Mouse (Mus musculus) adrenal gland, postnatal 4 days (tissue): ENCODE results near the gene Svopl. TPM values are rescaled to one million over a fixed set of nuclear protein-coding genes. Genes with fewer than 3 reads are reported as not detected.

Source experiments
- DNase-seq, 2 experiments: peaks; one replicate each; pipeline ENCODE4 v3.0.0; 2021 to 2022; ENCODE audit warnings: low spot score in 2 of 2, mixed read lengths in 2 of 2
- long read RNA-seq, 2 experiments: library from polyadenylated mRNA; stranded (forward); transcript quantifications; one replicate each; pipeline ENCODE4 v2.0.0; 2021
- total RNA-seq, 2 experiments: library from RNA; stranded (reverse); gene quantifications; 2 replicates each; pipeline ENCODE4 v1.2.3; 2021

The Svopl gene
- 1 to 10 TPM; 3.3 to 4.6 TPM for total RNA-seq
- long read RNA-seq, experiment 1 = 0 reads
- long read RNA-seq, experiment 2, partial matches to known transcripts = 3 of 3 reads
- long read RNA-seq, experiment 2, other reads (novel, unspliced or antisense) = 0 of 3 reads

DNA sequence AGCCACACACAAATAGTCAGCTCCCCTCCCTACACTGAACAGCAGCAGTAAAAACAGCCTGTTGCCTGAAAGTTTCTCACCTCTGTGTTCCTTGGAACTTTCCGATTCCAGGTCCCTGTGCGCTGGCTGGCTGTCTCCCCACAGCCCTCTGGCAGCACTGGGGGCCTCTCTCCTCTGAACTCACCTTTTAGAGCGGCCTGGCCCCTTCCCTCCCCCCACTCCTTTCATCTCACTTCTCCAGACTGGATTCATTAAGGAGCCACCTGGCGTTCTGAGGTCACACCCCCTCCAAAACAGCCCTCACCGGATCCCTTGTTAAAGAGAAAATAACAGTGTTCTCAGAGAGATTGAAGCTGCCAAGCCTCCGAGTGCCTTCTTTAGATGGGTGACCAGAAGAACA lies at the start of gene Svopl:
Gene Svopl, minus strand, starts transcription at position 159 of the 400 bp plus-strand sequence.
- no peak for DNase-seq

DNA sequence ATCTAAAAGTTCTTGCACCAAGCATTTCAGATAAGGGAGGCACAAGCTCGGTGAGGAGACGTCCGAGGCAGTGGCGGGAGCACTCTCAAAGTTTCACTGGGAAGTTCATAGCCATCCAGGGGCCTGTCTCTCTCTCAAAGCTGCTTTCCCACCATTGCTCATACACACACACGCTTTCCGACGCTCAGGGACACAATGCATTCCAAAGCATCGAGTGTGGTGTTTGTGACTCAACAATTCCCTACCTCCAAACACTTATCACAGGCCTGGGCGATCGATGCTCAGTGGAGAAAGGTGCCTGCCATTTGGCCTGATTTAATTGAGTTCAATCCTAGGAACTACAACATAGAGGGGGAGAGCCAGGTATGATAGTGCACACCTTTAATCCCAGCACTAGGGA lies 47.9 kb upstream of the Svopl start:
- DNase-seq = no peak

DNA sequence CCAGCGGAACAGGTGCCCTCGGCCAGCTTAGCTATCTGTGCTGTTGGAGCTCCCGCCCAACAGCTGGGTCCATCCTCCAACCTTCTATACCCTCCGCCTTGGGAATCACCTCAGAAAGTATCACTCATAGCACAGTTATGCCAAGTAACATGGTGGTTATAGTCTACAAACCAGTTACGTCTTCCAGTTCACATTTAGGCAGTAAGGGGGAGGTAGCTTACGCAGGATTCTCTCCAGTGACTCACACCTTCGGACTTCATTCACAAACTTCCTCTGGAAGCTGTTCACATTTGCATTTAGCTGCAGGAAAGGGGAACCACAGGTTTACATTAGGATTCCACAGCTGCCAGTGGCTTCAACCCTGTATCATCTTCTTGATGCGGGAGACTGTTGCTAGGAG lies 45.7 kb upstream of the Svopl start:
- no peak for DNase-seq

DNA sequence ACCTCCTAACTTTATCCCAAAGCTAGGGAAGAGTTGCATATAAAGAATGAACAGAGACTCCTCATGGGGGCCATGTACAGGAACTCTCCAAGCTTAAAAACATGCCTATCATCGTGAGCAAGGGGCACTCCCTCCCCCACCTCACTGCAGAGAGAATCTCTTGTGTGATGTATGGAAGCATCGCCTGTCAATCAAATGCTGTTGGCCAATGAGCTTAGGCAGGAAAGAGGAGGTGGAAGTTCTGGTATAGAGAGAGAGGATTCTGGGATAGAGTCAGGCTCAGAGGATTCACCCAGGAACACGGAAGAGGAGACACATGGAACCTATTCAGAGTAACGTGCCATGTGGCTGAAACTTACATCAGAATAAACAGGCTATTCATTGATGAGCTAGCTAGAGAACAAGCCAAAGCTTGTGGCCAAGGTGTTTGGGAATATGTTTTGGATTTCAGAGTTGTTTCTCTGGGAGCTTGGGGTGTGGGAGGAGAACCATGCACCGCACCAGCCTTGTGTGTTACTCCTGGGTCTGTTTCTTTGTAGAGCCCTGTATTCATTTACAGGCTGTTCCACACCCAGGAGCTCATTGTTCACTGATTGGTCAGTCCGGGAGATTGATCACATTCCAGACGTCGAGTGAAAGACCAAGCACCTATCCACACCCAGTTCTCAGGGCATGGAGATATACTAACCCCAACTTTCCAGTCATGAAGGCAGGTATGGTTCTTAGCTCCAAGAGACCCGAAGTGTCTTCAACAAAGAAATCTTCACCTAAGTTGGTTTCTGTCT lies 40.6 kb upstream of the Svopl start:
- DNase-seq = no peak

DNA sequence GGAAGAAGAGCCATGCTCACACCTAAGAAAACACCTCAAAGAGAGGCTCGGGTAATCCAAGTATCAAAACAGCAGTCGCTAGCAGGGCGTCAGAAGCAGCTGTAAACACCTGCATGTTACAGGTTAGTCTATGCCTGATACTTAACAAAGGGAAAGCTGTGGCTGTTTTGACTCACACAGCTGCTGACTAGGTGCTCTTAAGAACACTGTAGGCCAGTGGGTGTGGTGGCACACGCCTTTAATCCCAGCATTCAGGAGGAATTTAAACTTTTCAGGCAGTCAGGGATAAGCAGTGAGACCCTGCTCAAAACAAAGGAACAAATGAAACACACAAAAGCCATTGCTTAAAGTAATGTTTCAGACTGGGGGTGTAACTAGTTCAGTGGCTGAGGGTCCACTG lies 36.4 kb upstream of the Svopl start:
- no peak for DNase-seq

DNA sequence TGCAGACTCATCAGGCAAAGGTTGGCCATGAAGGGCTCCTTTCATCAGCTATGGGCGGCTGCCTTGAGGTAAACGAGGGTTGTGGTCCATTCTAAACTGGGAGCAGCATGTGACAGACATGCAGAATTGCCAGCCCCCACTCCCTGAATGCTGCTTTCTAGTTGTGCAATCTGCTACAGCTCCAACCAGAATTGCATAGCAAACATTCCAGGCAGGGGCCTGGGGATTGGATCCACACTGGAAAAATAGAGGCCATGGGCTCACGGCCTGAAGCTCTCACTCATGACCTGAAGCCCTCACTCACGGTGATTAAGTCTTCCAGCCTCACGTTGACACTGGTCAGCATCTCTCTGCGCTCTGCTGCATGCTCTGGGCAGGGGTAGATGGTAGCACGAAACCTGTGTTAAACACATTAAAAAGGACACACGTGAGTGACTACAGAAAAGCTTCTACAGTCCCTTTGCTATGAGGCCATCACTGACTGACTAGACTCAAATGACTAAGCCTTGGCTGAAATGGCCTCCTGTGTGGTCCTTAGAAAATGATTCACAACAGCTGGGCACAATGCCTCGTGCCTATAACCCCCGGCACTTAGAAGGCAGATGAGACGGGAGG lies 35.0 kb upstream of the Svopl start:
- DNase-seq = no peak

DNA sequence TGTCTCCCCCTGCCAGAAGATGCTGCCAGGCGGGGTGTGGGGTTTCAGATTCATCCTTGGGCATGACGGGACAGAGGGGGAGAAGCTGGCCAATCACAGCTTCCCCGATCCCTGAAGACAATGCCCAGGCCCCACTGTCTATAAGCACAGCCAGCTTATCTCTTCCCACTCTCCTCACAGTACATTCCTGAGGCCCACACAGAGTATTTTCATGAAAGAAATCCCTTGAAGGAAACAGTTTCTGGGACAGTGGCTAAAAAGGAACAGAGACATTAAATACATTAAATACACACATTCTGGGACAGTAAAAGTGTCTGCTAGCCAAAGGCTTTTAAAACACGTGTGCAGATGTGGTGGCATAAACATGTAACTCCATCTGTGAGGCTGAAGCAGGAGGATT lies 33.6 kb upstream of the Svopl start:
- no peak for DNase-seq

DNA sequence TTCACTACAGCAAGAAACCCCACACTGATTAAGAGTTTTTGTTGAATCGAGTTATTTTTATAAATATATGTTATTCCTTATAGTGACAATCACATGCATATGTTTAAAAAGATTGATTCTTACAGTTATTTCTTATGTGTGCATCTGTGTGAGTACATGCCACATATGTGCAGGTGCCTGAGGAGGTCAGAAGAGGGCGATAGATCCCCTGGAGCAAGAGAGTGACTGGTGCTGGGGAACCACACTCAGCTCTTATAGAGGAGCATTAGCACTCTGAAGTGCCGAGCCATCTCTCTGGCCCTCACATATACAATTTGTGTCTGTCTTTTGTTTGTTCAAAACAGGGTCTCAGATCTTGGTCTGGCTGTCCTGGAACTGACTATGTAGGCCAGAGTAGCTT lies 26.8 kb upstream of the Svopl start:
- DNase-seq = no peak

DNA sequence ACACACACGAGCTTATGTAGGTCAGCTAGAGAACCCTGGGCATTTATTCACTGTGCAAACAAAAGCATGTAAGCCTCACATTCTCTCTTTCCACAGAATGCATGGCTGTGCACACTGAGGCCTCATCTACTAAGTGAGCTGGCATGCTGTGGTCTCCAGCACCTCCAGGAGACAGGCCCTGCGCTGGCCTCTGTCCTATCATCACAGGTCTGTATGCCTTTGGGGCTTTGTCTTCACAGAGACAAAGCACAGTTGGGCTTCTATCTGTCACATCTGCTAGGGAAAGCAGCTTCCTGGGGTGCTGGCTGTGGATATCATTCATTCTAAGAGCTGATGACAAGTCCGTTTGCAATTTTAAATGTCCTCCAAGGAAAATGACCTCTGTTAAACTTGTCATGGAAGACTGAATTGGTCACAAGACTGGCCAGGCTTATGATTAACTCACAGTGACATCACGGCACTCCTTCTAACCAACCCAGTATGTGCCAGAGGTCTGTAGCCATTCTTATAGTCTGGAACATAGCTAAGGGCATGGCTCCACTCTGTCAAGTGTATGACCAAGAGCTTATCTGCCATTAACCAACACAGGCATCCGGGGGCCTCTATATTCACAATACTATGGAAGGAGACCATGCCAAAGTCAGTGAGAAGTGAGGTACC lies 25.5 kb upstream of the Svopl start:
- no peak for DNase-seq

DNA sequence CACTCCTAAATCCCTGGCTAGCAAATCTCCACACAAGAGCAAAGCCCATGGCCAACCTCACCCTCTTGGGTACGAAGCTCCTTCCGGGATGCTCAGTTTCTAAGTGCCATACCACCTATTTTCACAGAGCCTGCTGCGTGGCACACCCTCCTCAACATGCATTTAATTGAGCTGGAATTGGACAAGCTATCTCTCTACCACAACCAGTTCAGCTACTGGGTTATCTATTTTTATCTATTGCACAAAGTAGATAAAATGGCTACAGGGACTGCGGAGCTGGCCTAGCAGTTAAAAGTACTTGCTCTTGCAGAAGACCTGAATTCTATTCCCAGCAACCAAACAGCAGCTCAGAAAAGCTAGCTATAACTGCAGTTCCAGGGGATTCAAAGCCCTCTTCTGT lies 24.5 kb upstream of the Svopl start:
- no peak for DNase-seq

DNA sequence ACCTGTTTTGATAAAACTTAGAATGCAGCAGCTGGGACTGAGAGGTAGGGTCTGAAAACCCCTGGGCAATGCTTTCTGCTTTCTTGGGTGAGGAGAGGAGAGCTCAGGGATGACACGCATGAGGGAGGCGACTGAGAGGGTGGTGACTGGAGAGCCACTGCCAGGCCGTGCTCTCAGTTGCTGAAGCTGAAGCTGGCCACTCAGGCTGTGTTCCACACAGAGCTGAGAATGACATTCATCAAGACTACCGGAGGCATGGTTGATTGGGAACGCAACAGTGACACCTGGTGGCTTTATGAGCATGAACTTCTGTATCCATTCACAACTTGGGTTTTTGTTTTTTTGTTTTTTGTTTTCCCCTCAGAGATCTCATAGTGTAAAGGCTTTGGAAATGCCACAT lies 19.4 kb upstream of the Svopl start:
- DNase-seq = peak in 1 of 2 experiments; percentile 24

DNA sequence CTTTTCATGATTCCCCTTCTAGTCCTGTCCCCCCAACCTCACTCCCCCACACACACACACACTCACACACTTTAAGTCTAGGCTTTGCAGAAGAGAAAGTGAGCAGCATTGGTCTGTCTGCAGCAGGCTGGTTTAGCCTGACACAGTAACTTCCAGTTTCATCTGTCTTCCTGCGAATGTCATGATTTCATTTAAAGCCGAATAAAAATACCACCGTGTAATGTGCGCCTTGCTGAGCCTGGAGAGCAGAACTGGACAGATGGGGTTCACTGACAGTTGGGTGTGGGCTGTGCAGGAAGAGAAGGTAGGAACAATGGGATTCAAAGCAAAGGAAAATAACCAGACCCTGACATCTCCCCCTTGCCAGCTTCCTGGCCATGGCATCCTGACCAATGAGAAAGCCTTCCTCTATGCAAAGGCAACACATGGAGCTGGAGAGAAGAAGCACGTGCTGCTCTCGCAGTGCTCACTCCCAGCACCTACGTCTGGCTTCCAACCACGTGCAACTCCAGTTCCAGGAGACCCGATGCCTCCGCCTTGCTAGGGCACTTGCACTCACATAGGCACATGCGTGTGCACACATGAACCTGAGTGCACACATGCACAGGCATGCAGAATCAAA lies 18.8 kb upstream of the Svopl start:
- DNase-seq = no peak

DNA sequence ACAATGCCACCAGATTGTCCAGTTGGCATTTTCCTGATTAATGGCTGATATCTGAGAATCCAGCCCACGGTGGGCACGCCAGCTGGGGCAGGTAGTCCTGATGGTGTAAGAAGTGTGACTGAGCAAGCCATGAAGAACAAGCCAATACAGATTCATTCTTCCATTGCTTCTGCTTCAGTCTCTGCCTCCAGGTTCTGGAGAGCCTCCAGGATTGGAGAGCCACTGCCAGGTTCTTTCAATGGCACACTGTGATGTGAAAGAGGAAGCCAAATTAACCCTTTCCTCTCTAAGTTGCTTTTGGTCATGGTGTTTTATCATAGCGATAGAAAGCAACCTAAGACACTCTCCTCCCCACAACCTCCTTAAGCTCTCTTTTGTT lies 18.3 kb upstream of the Svopl start:
- no peak for DNase-seq

DNA sequence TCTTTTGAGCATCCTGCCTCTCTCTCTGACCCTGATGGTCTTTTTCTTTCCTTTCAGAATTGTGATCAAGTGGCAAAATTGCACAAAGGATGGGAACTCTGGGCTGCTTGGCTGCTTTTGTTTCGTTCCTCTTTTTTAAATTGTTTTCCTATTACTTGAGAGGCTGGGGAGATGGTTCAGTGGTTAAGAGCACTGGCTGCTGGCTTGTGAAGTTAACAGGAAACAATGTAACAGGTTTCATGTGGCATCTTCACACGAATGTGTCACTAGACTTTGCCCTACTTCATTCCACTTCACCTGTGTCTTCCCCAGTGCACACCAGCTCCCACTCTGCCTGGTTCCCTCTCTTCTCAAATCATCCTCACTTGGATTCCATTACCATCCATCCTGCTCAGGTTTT lies 17.8 kb upstream of the Svopl start:
- DNase-seq = no peak

DNA sequence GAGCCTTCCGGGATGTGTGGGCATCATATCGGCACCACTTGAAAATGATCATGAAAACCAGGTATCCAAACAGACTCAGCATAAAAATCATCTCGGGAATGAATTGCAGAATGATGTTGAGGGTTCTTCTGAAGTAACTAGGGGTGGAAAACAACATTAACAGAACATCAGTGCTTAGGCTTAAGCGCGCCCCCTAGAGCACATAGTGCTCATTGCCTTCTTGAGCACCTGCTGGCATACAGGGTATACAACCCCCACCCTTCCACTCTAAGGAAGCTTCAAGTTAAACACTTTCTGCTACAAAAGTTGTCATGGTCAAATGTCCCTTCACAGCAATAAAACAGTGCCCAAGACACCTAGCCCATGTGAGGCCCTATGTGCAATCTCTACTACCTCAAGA lies 12.0 kb upstream of the Svopl start:
- no peak for DNase-seq

DNA sequence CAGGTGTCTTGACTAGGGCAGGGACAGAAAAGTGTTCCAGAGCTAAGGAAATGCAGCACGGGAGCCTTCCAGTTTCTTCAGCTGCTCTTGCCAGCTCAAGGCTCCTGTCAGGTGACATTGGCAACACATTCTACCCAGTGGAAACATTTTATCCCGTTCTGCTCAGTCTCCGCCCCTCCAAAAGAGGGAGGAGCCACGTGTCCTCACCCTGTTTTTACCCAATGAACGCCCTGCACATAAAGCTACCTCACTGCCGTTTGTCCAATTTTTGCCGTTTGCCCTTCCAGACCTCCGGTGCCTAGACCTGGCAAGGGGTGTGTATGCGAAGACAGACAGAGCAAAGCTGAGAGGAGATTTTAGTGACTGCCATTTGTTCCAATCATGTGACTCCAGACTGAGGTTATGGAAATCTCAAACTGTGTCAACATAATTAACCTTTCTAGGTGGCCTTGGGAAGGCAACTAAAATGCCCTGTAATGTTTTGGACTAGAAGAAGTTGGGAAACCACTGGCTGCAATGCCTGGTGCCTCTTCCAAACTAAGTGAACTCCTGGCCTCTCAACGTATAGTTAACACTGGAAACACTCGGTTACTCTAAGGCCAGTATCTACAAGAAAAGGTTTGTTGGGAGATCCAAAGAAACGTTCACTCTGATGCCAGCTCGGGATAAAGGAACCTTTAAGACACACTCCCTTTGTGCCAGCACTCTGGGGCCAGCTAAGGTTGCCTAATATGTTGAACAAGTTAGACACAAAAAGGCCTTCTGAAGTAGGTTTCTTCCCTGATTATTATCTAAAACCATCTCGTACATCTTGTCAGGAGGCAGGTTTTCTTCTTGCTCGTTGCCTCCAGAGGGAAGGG lies 8.9 kb upstream of the Svopl start:
- no peak for DNase-seq

DNA sequence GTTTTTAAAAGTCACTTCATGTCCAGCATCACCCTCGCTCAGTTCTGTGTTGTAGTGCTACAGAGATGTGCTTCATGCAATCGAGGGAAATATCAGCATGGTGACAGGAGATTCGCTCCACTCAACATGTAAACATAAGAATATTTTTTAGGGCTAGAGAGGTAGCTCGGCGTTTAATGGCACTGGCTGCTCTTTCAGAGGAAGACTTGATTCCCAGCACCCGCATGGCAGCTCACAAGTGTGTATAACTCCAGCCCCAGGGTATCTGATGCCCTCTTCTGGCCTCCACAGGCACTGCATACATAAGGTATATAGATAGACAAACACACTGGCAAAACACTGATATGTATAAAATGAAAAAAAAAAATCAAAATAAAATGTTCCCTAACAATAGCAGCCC lies 2.8 kb upstream of the Svopl start:
- no peak for DNase-seq

DNA sequence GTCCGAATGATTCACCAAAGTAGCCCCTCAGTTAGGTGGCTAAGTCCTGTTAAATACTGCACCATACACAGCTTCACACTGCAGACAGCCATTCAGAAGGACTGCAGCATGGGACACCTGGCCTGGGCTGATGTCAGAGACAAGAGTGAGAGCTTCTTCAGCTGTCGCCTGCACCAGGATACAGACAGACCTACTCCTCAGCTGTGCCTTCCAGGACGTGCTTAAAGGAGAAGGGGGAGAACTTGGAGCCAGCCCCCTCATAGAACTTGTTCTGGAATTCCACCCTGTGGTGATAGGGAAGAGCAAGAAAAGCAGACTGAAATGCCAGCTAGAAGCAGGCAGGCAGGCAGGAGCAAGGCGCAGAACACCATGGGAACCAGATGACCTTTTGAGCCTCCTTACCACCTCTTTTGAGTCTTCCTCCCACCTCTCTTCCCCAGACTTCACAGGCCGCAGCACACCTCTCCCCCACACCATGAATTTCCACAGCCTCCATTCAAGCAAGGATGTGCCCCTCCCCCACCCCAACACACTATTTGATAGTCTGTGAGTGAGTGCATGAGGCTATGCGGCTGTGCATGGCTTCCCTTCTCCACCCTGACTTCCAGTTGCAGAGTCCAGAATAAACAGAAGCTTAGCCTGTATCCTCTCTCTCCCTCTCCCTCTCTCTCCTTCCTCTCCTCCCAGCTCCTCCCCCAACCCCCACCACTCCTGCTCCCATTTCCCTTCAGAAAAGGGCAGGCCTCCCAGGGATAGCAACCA lies 2.2 kb upstream of the Svopl start:
- no peak for DNase-seq

DNA sequence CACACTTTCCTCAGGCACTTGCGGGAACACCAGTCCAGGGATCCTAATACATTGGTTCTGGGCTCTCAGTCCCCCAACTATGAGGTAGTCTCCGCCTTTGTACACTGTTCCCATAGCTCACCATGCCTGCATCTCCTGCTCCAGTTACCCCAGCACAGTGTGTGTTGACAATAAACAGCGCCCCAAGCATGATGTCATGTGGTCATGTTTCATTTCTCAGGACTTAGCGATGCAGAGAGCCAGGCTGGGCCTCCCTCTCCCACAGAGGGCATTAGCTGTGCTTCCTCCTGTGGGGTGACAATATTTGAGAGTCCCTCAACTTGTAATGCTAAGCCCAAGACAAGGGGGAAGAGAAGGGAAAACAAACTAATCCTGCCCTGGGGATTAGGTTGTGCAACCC lies 1.2 kb upstream of the Svopl start:
- DNase-seq = no peak
